Mouse (Mus musculus): ENCODE results near the gene Sh3pxd2a. TPM values are rescaled to one million over a fixed set of nuclear protein-coding genes. Genes with fewer than 3 reads are reported as not detected.

Gene Sh3pxd2a
- total and polyA plus RNA-seq, 2 experiments from 2014 or later = 3.4 to 47.2 TPM

GRCm38 (mm10) chr19:47427841-47428789 lies 36.1 kb downstream of the Sh3pxd2a start:
- Histone ChIP-seq H3K4me1 (ENCODE audit: control insufficient read depth, insufficient read depth) (peaks cover 50% of the 10 kb centered on the region), H3K4me2 (ENCODE audit: low read depth, low read length) (no peak overlapping the region), H3K9ac (replicated peaks; ENCODE audit: low read depth, low read length) (0 out of 2 replicates have a peak overlapping the region, but pooled peaks have one; percentile 33), H3K36me3 (replicated peaks; ENCODE audit: control insufficient read depth, insufficient read depth, low read length) (peaks cover 11% of the 10 kb centered on the region; the same call in 1 of the 2 replicates), H3K27me3 (ENCODE audit: control insufficient read depth, insufficient read depth, low read length) (no peaks in the 10 kb centered on the region), H3K27ac (ENCODE audit: low read depth) (peak overlapping the region; percentile 61), H3K4me3 (ENCODE audit: low read depth, low read length) (no peak overlapping the region), H3K9me3 (replicated peaks; ENCODE audit: control insufficient read depth, low read length) (no peaks in the 10 kb centered on the region)
- WGBS = 22% methylated on average over 13 of the region's 13 CpGs
- ATAC-seq (ENCODE audit: insufficient read depth, low read depth) (peak; percentile 39), DNase-seq (ENCODE audit: low spot score) (peak; percentile 51)
- TF ChIP-seq CTCF (IDR thresholded peaks at IDR 0.05; ENCODE audit: low read depth) = no peak
- no peak for TF ChIP-seq EP300 (IDR thresholded peaks at IDR 0.05; ENCODE audit: low read depth)

GRCm38 (mm10) chr19:47423632-47424031 lies 40.6 kb downstream of the Sh3pxd2a start:
- no peaks in the 10 kb centered on the region for H3K27me3 ChIP-seq (ENCODE audit: control insufficient read depth, insufficient read depth, low read length)
- TF ChIP-seq CTCF (IDR thresholded peaks at IDR 0.05; ENCODE audit: low read depth) (no peak), EP300 (IDR thresholded peaks at IDR 0.05; ENCODE audit: low read depth) (no peak)
- 84% methylated on average over 7 of the region's 7 CpGs for WGBS
- no peak overlapping the region for H3K4me3 ChIP-seq (ENCODE audit: low read depth, low read length)
- H3K36me3 ChIP-seq (replicated peaks; ENCODE audit: control insufficient read depth, insufficient read depth, low read length) = peaks cover 11% of the 10 kb centered on the region; the same call in 1 of the 2 replicates
- DNase-seq (ENCODE audit: low spot score) (no peak), ATAC-seq (ENCODE audit: insufficient read depth, low read depth) (no peak)
- no peak overlapping the region for H3K4me2 ChIP-seq (ENCODE audit: low read depth, low read length)
- H3K4me1 ChIP-seq (ENCODE audit: control insufficient read depth, insufficient read depth) = peaks cover 31% of the 10 kb centered on the region
- no peak overlapping the region for H3K27ac ChIP-seq (ENCODE audit: low read depth)
- H3K9ac ChIP-seq (replicated peaks; ENCODE audit: low read depth, low read length) = no peak overlapping the region
- no peaks in the 10 kb centered on the region for H3K9me3 ChIP-seq (replicated peaks; ENCODE audit: control insufficient read depth, low read length)

GRCm38 (mm10) chr19:47421128-47421898 lies 42.9 kb downstream of the Sh3pxd2a start:
- TF ChIP-seq EP300 (IDR thresholded peaks at IDR 0.05; ENCODE audit: low read depth) = no peak
- no peak for TF ChIP-seq CTCF (IDR thresholded peaks at IDR 0.05; ENCODE audit: low read depth)
- WGBS = 39% methylated on average over 14 of the region's 14 CpGs
- Histone ChIP-seq H3K36me3 (replicated peaks; ENCODE audit: control insufficient read depth, insufficient read depth, low read length) (peaks cover 11% of the 10 kb centered on the region; the same call in 1 of the 2 replicates), H3K27ac (ENCODE audit: low read depth) (peak overlapping the region; percentile 79), H3K4me1 (ENCODE audit: control insufficient read depth, insufficient read depth) (peaks cover 20% of the 10 kb centered on the region; the same call in 1 of the 2 replicates), H3K9ac (replicated peaks; ENCODE audit: low read depth, low read length) (peak overlapping the region; percentile 6; the same call in 1 of the 2 replicates), H3K4me2 (ENCODE audit: low read depth, low read length) (no peak overlapping the region), H3K4me3 (ENCODE audit: low read depth, low read length) (no peak overlapping the region), H3K27me3 (ENCODE audit: control insufficient read depth, insufficient read depth, low read length) (no peaks in the 10 kb centered on the region), H3K9me3 (replicated peaks; ENCODE audit: control insufficient read depth, low read length) (no peaks in the 10 kb centered on the region)
- DNase-seq (ENCODE audit: low spot score) = peak; percentile 38
- peak; percentile 66 for ATAC-seq (ENCODE audit: insufficient read depth, low read depth)

GRCm38 (mm10) chr19:47420539-47420938 lies 43.7 kb downstream of the Sh3pxd2a start:
- DNase-seq (ENCODE audit: low spot score) (no peak), ATAC-seq (ENCODE audit: insufficient read depth, low read depth) (no peak)
- TF ChIP-seq EP300 (IDR thresholded peaks at IDR 0.05; ENCODE audit: low read depth) (no peak), CTCF (IDR thresholded peaks at IDR 0.05; ENCODE audit: low read depth) (no peak)
- peaks cover 20% of the 10 kb centered on the region; the same call in 1 of the 2 replicates for H3K4me1 ChIP-seq (ENCODE audit: control insufficient read depth, insufficient read depth)
- H3K4me3 ChIP-seq (ENCODE audit: low read depth, low read length) = no peak overlapping the region
- no peak overlapping the region for H3K4me2 ChIP-seq (ENCODE audit: low read depth, low read length)
- H3K9ac ChIP-seq (replicated peaks; ENCODE audit: low read depth, low read length) = no peak overlapping the region
- peak overlapping the region; percentile 47 for H3K27ac ChIP-seq (ENCODE audit: low read depth)
- H3K9me3 ChIP-seq (replicated peaks; ENCODE audit: control insufficient read depth, low read length) = no peaks in the 10 kb centered on the region
- 54% methylated on average over 11 of the region's 11 CpGs for WGBS
- peaks cover 11% of the 10 kb centered on the region; the same call in 1 of the 2 replicates for H3K36me3 ChIP-seq (replicated peaks; ENCODE audit: control insufficient read depth, insufficient read depth, low read length)
- H3K27me3 ChIP-seq (ENCODE audit: control insufficient read depth, insufficient read depth, low read length) = no peaks in the 10 kb centered on the region

- peaks cover 29% of the 10 kb centered on the region for H3K4me1 ChIP-seq (ENCODE audit: control insufficient read depth, insufficient read depth)
Observed at GRCm38 (mm10) chr19:47419208-47419607, 45.0 kb downstream of the Sh3pxd2a start.

More at GRCm38 (mm10) chr19:47419208-47419607, 45.0 kb downstream of the Sh3pxd2a start:
- no peak for DNase-seq (ENCODE audit: low spot score)
- no peak overlapping the region for H3K27ac ChIP-seq (ENCODE audit: low read depth)
- H3K9ac ChIP-seq (replicated peaks; ENCODE audit: low read depth, low read length) = no peak overlapping the region
- no peak overlapping the region for H3K4me2 ChIP-seq (ENCODE audit: low read depth, low read length)
- H3K36me3 ChIP-seq (replicated peaks; ENCODE audit: control insufficient read depth, insufficient read depth, low read length) = peaks cover 9% of the 10 kb centered on the region; the same call in 1 of the 2 replicates
- ATAC-seq (ENCODE audit: insufficient read depth, low read depth) = no peak
- TF ChIP-seq EP300 (IDR thresholded peaks at IDR 0.05; ENCODE audit: low read depth) = no peak
- TF ChIP-seq CTCF (IDR thresholded peaks at IDR 0.05; ENCODE audit: low read depth) = no peak
- 34% methylated on average over 8 of the region's 8 CpGs for WGBS
- H3K4me3 ChIP-seq (ENCODE audit: low read depth, low read length) = no peak overlapping the region
- H3K27me3 ChIP-seq (ENCODE audit: control insufficient read depth, insufficient read depth, low read length) = no peaks in the 10 kb centered on the region
- H3K9me3 ChIP-seq (replicated peaks; ENCODE audit: control insufficient read depth, low read length) = no peaks in the 10 kb centered on the region

Measured in heart, postnatal 0 days (tissue).